7 mouse cellular contexts compared by ENCODE assay signal in the genomic region with DNA sequence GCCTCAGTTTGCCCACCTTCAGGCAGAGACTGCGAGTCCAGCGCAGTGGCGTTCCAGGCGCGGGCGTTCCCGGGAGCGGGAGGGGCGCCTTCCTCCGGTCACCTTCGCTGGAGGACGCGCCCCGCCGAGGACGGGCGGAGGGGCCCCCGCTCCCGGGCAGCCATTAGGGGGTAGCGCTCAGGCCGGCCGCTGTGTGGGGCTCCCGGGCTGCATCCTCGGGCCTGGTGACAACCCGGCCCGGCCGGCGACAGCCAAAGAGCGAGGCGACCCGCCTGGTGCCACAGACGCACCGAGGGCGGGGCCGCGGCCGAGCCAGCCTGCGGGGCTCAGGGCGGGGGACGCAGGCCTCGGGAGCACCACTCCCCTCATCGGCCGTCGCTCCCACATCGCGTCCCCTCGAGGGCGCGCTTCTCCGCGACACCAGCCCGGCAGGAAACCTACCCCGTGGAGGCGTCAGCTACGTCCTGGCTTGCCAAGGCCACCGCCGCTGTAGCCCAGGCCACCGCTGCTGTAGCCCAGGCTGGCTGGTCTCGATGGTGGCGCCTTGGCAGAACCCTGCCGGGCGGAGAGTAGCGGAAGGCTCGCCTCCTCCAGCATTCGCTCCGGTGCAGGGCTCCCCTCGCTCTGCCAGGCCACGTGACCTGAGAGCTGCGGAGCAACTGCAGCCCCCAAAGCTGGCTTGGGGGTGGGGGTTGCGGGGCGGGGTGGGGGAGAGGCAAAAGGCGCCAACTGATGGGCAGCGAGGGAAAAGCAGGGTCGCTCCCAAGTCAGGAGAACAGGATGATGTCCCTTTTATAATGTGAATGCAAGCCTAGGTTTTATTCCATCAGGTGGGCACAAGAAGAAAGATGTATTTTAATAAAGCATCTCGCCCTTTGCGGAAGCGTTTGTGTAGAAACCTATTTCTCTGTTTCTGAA. TPM values are rescaled to one million over a fixed set of nuclear protein-coding genes. Genes with fewer than 3 reads are reported as not detected.
DNase-seq lines count a peak whose midpoint lies in the region; ATAC-seq lines count a peak whose summit lies in the region.

TSS of gene Tmem246 (minus strand) at position 694 of the 918 bp plus-strand sequence.

- H3K27me3 ChIP-seq in embryonic facial prominence, embryonic 12.5 days: no peaks in the 10 kb centered on the region
- no peaks in the 10 kb centered on the region; the same call in 1 of the 2 replicates for H3K27me3 ChIP-seq in midbrain, embryonic 10.5 days (ENCODE audit: low read depth, poor library complexity, severe bottlenecking)

- H3K27ac ChIP-seq in embryonic facial prominence, embryonic 12.5 days: peak within 1 kb of the TSS; percentile 46
- peak within 1 kb of the TSS; percentile 92 for H3K27ac ChIP-seq in midbrain, embryonic 10.5 days (replicated peaks)

- H3K4me2 ChIP-seq in embryonic facial prominence, embryonic 12.5 days (replicated peaks): peak within 1 kb of the TSS; percentile 90

- intact Hi-C loops in left cerebral cortex, postnatal 4 days (cut with DNase I): no loop called here

- H3K9ac ChIP-seq in embryonic facial prominence, embryonic 12.5 days: peak within 1 kb of the TSS; percentile 73

- H3K4me1 ChIP-seq in embryonic facial prominence, embryonic 12.5 days: 0 out of 2 replicates have a peak, but pooled peaks cover 4% of the 10 kb centered on the region
- peaks cover 16% of the 10 kb centered on the region for H3K4me1 ChIP-seq in midbrain, embryonic 10.5 days

- no peaks in the 10 kb centered on the region for H3K9me3 ChIP-seq in embryonic facial prominence, embryonic 12.5 days
- H3K9me3 ChIP-seq in midbrain, embryonic 10.5 days (replicated peaks): no peaks in the 10 kb centered on the region

- peak; percentile 69 for DNase-seq in brain, embryonic 18.5 days (ENCODE audit: low read depth, low spot score)
- peak; percentile 99 for DNase-seq in heart, adult 11 months
- DNase-seq in kidney, adult 11 months: peak; percentile 69
- peak; percentile 86 for DNase-seq in left cerebral cortex, postnatal 4 days
- DNase-seq in midbrain, embryonic 10.5 days (ENCODE audit: low spot score): peak; percentile 85
- peak; percentile 49 for DNase-seq in spleen, adult 12 weeks (ENCODE audit: low spot score)

- ATAC-seq in embryonic facial prominence, embryonic 12.5 days (ENCODE audit: insufficient number of reproducible peaks, insufficient read depth, low FRiP score, low TSS enrichment): peak; percentile 87

- no peaks in the 10 kb centered on the region for H3K36me3 ChIP-seq in embryonic facial prominence, embryonic 12.5 days
- H3K36me3 ChIP-seq in midbrain, embryonic 10.5 days: no peaks in the 10 kb centered on the region

- under 1% methylated on average over 77 of the region's 77 CpGs for WGBS in embryonic facial prominence, embryonic 12.5 days
- under 1% methylated on average over 77 of the region's 77 CpGs for WGBS in midbrain, embryonic 10.5 days

- H3K4me3 ChIP-seq in embryonic facial prominence, embryonic 12.5 days: peak within 1 kb of the TSS; percentile 81
- H3K4me3 ChIP-seq in midbrain, embryonic 10.5 days: peak within 1 kb of the TSS; percentile 86

RNA-seq across cellular contexts. Expression of gene Tmem246, which starts in this region (rescaled TPM):
- polyA plus RNA-seq in embryonic facial prominence, embryonic 12.5 days (2016; fragmentation: Nextera tagmentation; extraction: Ambion mirVana): 25.0 and 26.1 TPM in 2 replicates
- 10 to 100 TPM; 67.8 to 71.7 TPM for total RNA-seq in left cerebral cortex, postnatal 4 days (2021)
- polyA plus RNA-seq in midbrain, embryonic 10.5 days (2016; fragmentation: Nextera tagmentation; extraction: Ambion mirVana): 16.0 and 17.8 TPM in 2 replicates

Comparison
In these comparisons a context has a peak if more than half of its experiments do, and no peak if none do; other contexts are left out.
1. Peak in every context shown above with its lines: DNase-seq, ATAC-seq, H3K4me3 ChIP-seq and H3K27ac ChIP-seq.
2. DNase-seq: peak in every context shown above with its lines; median percentile 99 in heart, adult 11 months; 86 in left cerebral cortex, postnatal 4 days; 85 in midbrain, embryonic 10.5 days; 69 in brain, embryonic 18.5 days; 69 in kidney, adult 11 months; 49 in spleen, adult 12 weeks.